Mouse (Mus musculus): Measurements from ENCODE around the gene Gm9837.

DNA sequence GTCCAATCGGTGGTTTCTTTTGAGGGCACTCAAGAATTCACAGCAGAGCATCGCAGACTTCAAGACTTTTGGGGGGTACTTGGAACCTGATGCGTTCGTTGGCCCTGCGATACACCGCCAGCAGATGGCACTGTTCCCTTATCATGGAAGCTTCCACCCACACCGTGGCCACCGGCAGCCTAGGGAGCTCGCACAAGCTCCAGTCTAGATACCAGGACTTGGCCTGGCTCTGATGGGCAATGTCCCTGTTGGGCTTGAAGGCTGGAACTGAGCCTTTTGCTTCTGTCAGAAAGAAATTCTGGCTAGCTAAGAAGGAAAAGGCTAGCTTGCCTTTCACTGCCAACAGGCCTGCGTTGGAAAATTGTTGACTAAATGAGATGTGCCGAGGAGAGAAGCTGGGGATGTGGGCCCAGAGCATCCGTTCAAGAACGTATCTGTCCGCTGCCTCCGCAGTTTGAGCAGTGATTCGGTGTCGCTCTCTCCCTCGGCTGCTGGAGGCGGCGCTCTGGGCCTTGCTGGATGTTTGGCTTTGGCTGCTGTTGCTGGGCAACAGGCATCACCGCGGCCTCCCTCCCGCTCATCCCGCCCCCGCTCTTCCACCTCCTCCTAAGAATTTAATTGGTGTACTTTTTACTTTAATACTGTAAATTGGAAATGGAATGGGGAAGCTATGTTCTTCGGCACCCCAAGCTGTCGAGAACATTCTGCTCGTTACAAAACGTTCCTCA, at the start of gene Gm9837:
- TF ChIP-seq CTCF (IDR thresholded peaks at IDR 0.05; ENCODE audit: extremely low read depth, insufficient read length, insufficient replicate concordance, low read depth, low read length) (peak; percentile 95), POLR2A (IDR thresholded peaks at IDR 0.05; ENCODE audit: low read depth, low read length) (no peak)

Measured in small intestine, adult 2 months (tissue).